Mouse (Mus musculus) kidney, postnatal 0 days (tissue): Measurements from ENCODE around the gene 1700021F07Rik. TPM values are rescaled to one million over a fixed set of nuclear protein-coding genes. Genes with fewer than 3 reads are reported as not detected.

Experiments
- ATAC-seq: fragments of 200-750 bp; cut with Nextera tagmentation; replicated peaks from 2 replicates; pipeline ENCODE4 v1.8.0; 2017; ENCODE audit warnings: low read depth, moderate number of reproducible peaks, moderate TSS enrichment, moderate library complexity; ENCODE audit not compliant: low FRiP score
- DNase-seq: peaks from one replicate; pipeline ENCODE4 v3.0.0-alpha.2; 2016; ENCODE audit warnings: low spot score
- H3K27ac ChIP-seq: fragments of 300-500 bp; sonication (generic); 2 replicates; pipeline ENCODE4 v1.5.1; 2014; ENCODE audit warnings: mild to moderate bottlenecking
- H3K27me3 ChIP-seq: fragments of 300-500 bp; sonication (generic); 2 replicates; pipeline ENCODE4 v1.6.1; 2014; ENCODE audit warnings: low read length, mixed read lengths; ENCODE audit not compliant: insufficient read depth
- H3K36me3 ChIP-seq: fragments of 300-500 bp; sonication (generic); 2 replicates; pipeline ENCODE4 v1.6.1; 2014; ENCODE audit warnings: low read length, mixed read lengths; ENCODE audit not compliant: insufficient read depth
- H3K4me1 ChIP-seq: fragments of 300-500 bp; sonication (generic); replicated peaks from 2 replicates; pipeline ENCODE4 v1.6.1; 2014; ENCODE audit warnings: antibody characterized with exemption, low read length, mixed read lengths; ENCODE audit not compliant: insufficient read depth
- H3K4me2 ChIP-seq: fragments of 300-500 bp; sonication (generic); 2 replicates; pipeline ENCODE4 v1.6.1; 2014; ENCODE audit warnings: mild to moderate bottlenecking, low read length, moderate library complexity, mixed read lengths
- H3K4me3 ChIP-seq: fragments of 300-500 bp; sonication (generic); replicated peaks from 2 replicates; pipeline ENCODE4 v1.5.1; 2014; ENCODE audit warnings: low read depth, low read length
- H3K9ac ChIP-seq: fragments of 300-500 bp; sonication (generic); 2 replicates; pipeline ENCODE4 v1.6.1; 2014; ENCODE audit warnings: low read depth, low read length
- H3K9me3 ChIP-seq: fragments of 300-500 bp; sonication (generic); replicated peaks from 2 replicates; pipeline ENCODE4 v1.6.1; 2016; ENCODE audit warnings: low read length, inconsistent platforms, mixed read lengths
- CTCF ChIP-seq: IDR thresholded peaks from 2 replicates; pipeline ENCODE4 v1.5.1; 2016; ENCODE audit warnings: antibody characterized with exemption, low read depth, mild to moderate bottlenecking, moderate library complexity
- WGBS: fragments of 180-500 bp; shearing (Covaris S2); extraction: QIAGEN DNeasy Blood & Tissue Kit; methylation state at CpG from one replicate; pipeline ENCODE4 v1.1.7; 2014; 5-methylcytosine and 5-hydroxymethylcytosine counted together
- polyA plus RNA-seq: library from polyadenylated mRNA; unstranded; fragments of >200 nt; fragmentation: Nextera tagmentation; extraction: Ambion mirVana; gene quantifications from 2 replicates; pipeline ENCODE4 v1.2.1, GENCODE M21; 2015

The 1700021F07Rik gene
- polyA plus RNA-seq, 1 experiment from 2014 or later = not detected

DNA sequence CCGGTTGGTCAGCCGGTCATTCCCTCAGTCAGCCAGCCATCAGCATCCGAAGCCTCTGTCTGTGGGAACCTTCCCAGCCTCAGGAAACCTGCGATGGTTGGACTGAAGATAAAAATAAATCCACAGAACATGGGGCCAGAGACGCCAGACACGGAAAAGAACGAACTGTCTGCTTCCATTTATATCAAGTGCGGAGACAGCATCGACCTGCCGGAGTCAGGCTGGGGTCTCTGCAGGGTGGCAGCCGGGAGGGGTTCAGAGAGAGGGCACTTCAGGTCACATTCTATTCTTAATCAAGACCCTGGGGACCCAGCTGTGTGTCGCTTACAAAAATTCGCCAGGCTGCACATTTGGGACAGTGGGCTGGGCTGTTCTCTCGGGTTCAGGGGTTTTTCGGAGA is 17.4 kb downstream of the 1700021F07Rik start:
- Histone ChIP-seq H3K27me3 (no peaks in the 10 kb centered on the region), H3K9ac (no peak overlapping the region), H3K4me1 (no peaks in the 10 kb centered on the region; the same call in 1 of the 2 replicates), H3K9me3 (no peaks in the 10 kb centered on the region), H3K27ac (no peak overlapping the region), H3K36me3 (no peaks in the 10 kb centered on the region), H3K4me3 (no peak overlapping the region), H3K4me2 (no peak overlapping the region)
- ATAC-seq (no peak), DNase-seq (no peak)
- TF ChIP-seq CTCF = no peak
- WGBS = 64% methylated on average over 15 of the region's 15 CpGs

- Histone ChIP-seq H3K27me3 (no peaks in the 10 kb centered on the region), H3K9me3 (no peaks in the 10 kb centered on the region), H3K9ac (no peak overlapping the region), H3K36me3 (no peaks in the 10 kb centered on the region), H3K4me1 (no peaks in the 10 kb centered on the region), H3K4me3 (no peak overlapping the region), H3K27ac (no peak overlapping the region), H3K4me2 (no peak overlapping the region)
- no peak for DNase-seq
- no peak for TF ChIP-seq CTCF
- no peak for ATAC-seq
- WGBS = 75% methylated on average over 4 of the region's 4 CpGs
These were observed 19.4 kb downstream of the 1700021F07Rik start for GRCm38 (mm10) chr2:173541748-173542147.

DNA sequence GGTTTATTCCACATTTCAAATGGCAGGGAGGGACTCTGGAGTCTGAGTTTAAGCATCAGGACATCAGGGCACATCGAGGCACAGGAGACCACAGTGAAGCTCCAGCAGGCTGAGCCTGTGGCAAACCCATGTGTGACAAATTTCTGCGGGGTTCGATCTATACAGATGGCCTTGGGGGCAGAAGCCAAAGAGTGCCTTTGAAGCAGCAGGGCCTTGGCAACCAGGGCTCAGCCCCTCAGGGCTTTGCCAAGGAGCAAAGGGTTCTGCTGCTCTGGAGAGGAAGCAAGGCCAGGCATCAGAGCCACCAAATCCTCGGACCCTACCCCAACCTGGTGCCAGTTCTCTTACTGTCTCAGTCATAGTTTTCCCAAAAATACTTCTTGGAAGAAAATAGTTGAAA is 20.3 kb downstream of the 1700021F07Rik start:
- H3K9me3 ChIP-seq = no peaks in the 10 kb centered on the region
- H3K4me1 ChIP-seq = no peaks in the 10 kb centered on the region
- no peak for TF ChIP-seq CTCF
- DNase-seq (no peak), ATAC-seq (no peak)
- no peak overlapping the region for H3K9ac ChIP-seq
- H3K36me3 ChIP-seq = no peaks in the 10 kb centered on the region
- WGBS = 87% methylated on average over 4 of the region's 4 CpGs
- H3K27ac ChIP-seq = no peak overlapping the region
- no peak overlapping the region for H3K4me2 ChIP-seq
- no peak overlapping the region for H3K4me3 ChIP-seq
- no peaks in the 10 kb centered on the region for H3K27me3 ChIP-seq

- ATAC-seq = peak; percentile 58; the same call in 1 of the 2 replicates
- peak; percentile 85 for DNase-seq
- Histone ChIP-seq H3K27ac (no peak overlapping the region), H3K4me1 (no peaks in the 10 kb centered on the region), H3K36me3 (no peaks in the 10 kb centered on the region), H3K4me2 (no peak overlapping the region), H3K9ac (no peak overlapping the region), H3K27me3 (no peaks in the 10 kb centered on the region), H3K4me3 (no peak overlapping the region), H3K9me3 (no peaks in the 10 kb centered on the region)
- peak; percentile 89 for TF ChIP-seq CTCF
- 43% methylated on average over 15 of the region's 15 CpGs for WGBS
These were observed 23.8 kb downstream of the 1700021F07Rik start for GRCm38 (mm10) chr2:173545992-173546703.

GRCm38 (mm10) chr2:173549236-173549635 is 26.9 kb downstream of the 1700021F07Rik start:
- H3K27me3 ChIP-seq = no peaks in the 10 kb centered on the region
- no peak overlapping the region for H3K4me2 ChIP-seq
- no peaks in the 10 kb centered on the region for H3K4me1 ChIP-seq
- TF ChIP-seq CTCF = no peak
- no peaks in the 10 kb centered on the region for H3K36me3 ChIP-seq
- ATAC-seq (no peak), DNase-seq (peak; percentile 71)
- H3K9ac ChIP-seq = no peak overlapping the region
- H3K27ac ChIP-seq = no peak overlapping the region
- no peak overlapping the region for H3K4me3 ChIP-seq
- WGBS = 71% methylated on average over 10 of the region's 10 CpGs
- H3K9me3 ChIP-seq = no peaks in the 10 kb centered on the region

DNA sequence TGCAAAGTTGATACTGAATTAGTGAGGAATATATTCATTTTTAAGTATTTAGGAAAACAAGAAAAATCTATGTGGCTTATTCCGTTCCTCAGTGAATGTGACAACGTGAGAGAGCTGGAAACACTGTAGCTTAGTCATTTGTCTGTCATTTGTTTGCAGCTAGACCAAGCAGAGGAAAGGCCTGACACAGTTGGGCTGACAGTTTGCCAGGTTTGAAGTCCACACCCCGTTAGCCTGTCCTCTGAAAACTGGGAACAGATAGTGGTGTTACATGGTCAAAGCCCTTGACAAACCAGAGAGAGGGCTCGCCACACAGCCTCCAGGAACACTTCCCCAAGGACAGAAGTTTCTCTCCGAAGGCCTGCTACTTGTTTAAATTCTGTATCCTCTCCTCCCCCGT is 28.3 kb downstream of the 1700021F07Rik start:
- no peak overlapping the region for H3K27ac ChIP-seq
- H3K9ac ChIP-seq = no peak overlapping the region
- no peak for ATAC-seq
- no peaks in the 10 kb centered on the region for H3K36me3 ChIP-seq
- no peak for TF ChIP-seq CTCF
- H3K4me2 ChIP-seq = no peak overlapping the region
- DNase-seq = no peak
- no peak overlapping the region for H3K4me3 ChIP-seq
- H3K27me3 ChIP-seq = no peaks in the 10 kb centered on the region
- H3K4me1 ChIP-seq = no peaks in the 10 kb centered on the region
- H3K9me3 ChIP-seq = no peaks in the 10 kb centered on the region
- 72% methylated on average over 6 of the region's 6 CpGs for WGBS

- peak; percentile 70 for TF ChIP-seq CTCF
- WGBS = 40% methylated on average over 9 of the region's 9 CpGs
- Histone ChIP-seq H3K9ac (no peak overlapping the region), H3K9me3 (no peaks in the 10 kb centered on the region), H3K4me2 (no peak overlapping the region), H3K4me1 (no peaks in the 10 kb centered on the region), H3K4me3 (no peak overlapping the region), H3K27me3 (no peaks in the 10 kb centered on the region), H3K27ac (no peak overlapping the region), H3K36me3 (no peaks in the 10 kb centered on the region)
- ATAC-seq = no peak
- DNase-seq = no peak
These were observed 31.5 kb downstream of the 1700021F07Rik start for GRCm38 (mm10) chr2:173553863-173554262.
